Mouse (Mus musculus) liver, adult 2 months (tissue): ENCODE results near the gene B230118H07Rik.

Source experiments
- CTCF ChIP-seq: fragments of 200-500 bp; IDR thresholded peaks from 2 replicates; pipeline ENCODE4 v1.5.1; 2011; ENCODE audit warnings: low read depth, low read length, control low read depth
- POLR2A ChIP-seq: fragments of 200-500 bp; IDR thresholded peaks from 2 replicates; pipeline ENCODE4 v1.6.1; 2011; ENCODE audit warnings: low read length, control low read depth; ENCODE audit not compliant: insufficient read depth; ENCODE audit errors: extremely low read depth

DNA sequence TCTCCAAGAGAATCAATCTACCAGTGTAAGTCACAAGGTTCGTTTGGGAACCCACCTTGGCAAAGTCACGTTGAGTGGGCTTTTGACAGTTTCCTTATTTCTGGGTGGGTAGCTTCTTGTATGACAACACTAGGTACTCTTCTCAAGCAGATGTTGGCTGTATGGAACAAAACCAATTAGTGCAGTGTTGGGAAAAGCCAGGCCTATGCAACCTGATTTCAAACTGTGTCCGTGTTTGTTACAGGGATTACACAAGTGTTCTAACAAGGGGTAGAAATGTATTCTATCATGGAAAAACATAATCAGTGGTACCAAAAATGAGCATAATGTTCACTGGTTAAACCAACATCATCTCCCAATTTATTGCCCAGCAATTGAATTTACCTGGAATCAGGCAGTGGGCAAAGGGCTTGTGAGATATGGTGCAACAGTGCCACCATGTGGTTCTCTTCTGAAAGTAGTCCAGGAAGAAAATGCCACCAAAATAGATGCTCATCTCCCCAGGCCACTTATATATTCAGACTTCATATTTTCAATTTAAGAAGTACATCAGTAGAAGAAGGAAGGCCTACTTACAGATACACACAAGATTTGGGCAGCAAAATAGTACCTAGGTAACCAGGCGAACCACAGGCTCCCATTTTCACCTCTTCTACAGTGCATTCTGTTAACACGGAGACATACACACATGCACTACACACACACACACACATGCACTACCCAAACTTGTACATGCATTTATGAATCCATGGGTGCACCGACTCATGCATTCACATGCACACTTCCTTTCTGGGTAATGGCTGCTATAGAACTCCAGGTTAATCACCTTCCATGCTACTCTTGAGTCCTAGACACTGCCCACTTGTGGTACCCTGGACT is 123.6 kb downstream of the B230118H07Rik start:
- TF ChIP-seq CTCF, result peak; percentile 46; the same call in 1 of the 2 replicates
- TF ChIP-seq POLR2A, result no peak
